Mouse (Mus musculus) frontal cortex, postnatal 36 days (tissue): ENCODE results near the gene Prep.

ENCODE experiments used
- DNase-seq, 2 experiments: peaks; one replicate each; pipeline ENCODE4 v3.0.0; 2022; ENCODE audit warnings: low spot score in 2 of 2

The Prep gene

GRCm38 (mm10) chr10:45180677-45181326, 113.8 kb downstream of the Prep start:
- no peak for DNase-seq

GRCm38 (mm10) chr10:45181344-45181743, 114.3 kb downstream of the Prep start:
- DNase-seq = no peak

- no peak for DNase-seq
Observed at GRCm38 (mm10) chr10:45185457-45185856, 118.5 kb downstream of the Prep start.

- no peak for DNase-seq
Observed at GRCm38 (mm10) chr10:45193330-45194310, 126.6 kb downstream of the Prep start.

- DNase-seq = no peak
Observed at GRCm38 (mm10) chr10:45194531-45194930, 127.5 kb downstream of the Prep start.

- DNase-seq = no peak
Observed at GRCm38 (mm10) chr10:45204582-45204981, 137.6 kb downstream of the Prep start.

GRCm38 (mm10) chr10:45210201-45210600, 143.2 kb downstream of the Prep start:
- no peak for DNase-seq

GRCm38 (mm10) chr10:45216676-45217075, 149.7 kb downstream of the Prep start:
- no peak for DNase-seq
